Mouse (Mus musculus): ENCODE results near the gene Rusc2.

GRCm38 (mm10) chr4:43340096-43340804 lies 41.5 kb upstream of the Rusc2 start:
- TF ChIP-seq CTCF (IDR thresholded peaks at IDR 0.05; ENCODE audit: insufficient read depth, low read length) = no peak
- TF ChIP-seq POLR2A (IDR thresholded peaks at IDR 0.05; ENCODE audit: borderline replicate concordance, extremely low read depth, low read depth, low read length) = no peak
